In the genomic region with DNA sequence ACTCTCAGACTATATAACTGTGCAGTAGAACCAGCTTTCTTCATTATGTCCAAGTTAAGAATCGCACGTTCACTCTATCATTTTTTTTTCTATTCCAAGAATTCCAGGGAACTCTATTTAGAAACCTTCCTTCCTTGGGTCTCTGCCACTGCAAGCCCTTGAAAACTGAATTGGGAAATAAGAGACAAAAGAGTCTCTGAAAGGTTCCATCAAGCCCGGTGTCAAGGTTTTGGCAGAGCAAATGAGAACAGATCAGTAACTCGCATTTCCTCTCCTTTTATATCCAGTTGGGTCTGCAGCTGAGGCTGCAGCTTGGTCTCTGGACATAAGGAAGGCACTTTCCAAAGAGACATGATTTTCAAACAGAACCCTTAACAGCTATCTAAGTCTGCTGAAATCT, we compare ENCODE assay signal across 18 mouse cellular contexts.
A peak's percentile ranks its signal among the peaks of the same experiment; 100 is the strongest.
DNase-seq lines count a peak whose midpoint lies in the region; ATAC-seq and TF ChIP-seq lines count a peak whose summit lies in the region.
"Had no signal": no experiment of that assay in that cellular context is flagged by ENCODE, and none has a peak within 500 bp of the region (broad histone marks: within the 10 kb centered on the region; RNA-seq: fewer than 3 reads in every experiment).

No protein-coding gene starts in this region.

- no peak overlapping the region for H3K4me3 ChIP-seq in limb, embryonic 12.5 days (replicated peaks)
- H3K4me3 ChIP-seq in limb, embryonic 10.5 days, result no peak overlapping the region
- H3K4me3 ChIP-seq in forebrain, embryonic 14.5 days (ENCODE audit: low read depth, low read length), result no peak overlapping the region
- H3K4me3 ChIP-seq in midbrain, postnatal 0 days (ENCODE audit: low read depth, low read length), result no peak overlapping the region
- H3K4me3 ChIP-seq in intestine, embryonic 16.5 days (ENCODE audit: low read length), result no peak overlapping the region
- H3K4me3 ChIP-seq: embryonic facial prominence, embryonic 15.5 days; liver, embryonic 13.5 days; neural tube, embryonic 12.5 days had no signal

- 88% methylated on average over 4 of the region's 4 CpGs for WGBS in limb, embryonic 12.5 days
- WGBS in limb, embryonic 10.5 days, result 89% methylated on average over 4 of the region's 4 CpGs
- WGBS in forebrain, embryonic 14.5 days, result 12% methylated on average over 4 of the region's 4 CpGs
- WGBS in midbrain, postnatal 0 days, result 52% methylated on average over 4 of the region's 4 CpGs
- WGBS in intestine, embryonic 16.5 days, result 58% methylated on average over 4 of the region's 4 CpGs

- ATAC-seq in limb, embryonic 12.5 days (ENCODE audit: insufficient number of reproducible peaks, insufficient read depth, low FRiP score, low TSS enrichment, low read depth), result no peak
- peak; percentile 4; the same call in 1 of the 2 replicates for ATAC-seq in forebrain, embryonic 14.5 days
- ATAC-seq in midbrain, postnatal 0 days (ENCODE audit: low FRiP score), result no peak
- no peak for ATAC-seq in intestine, embryonic 16.5 days
- ATAC-seq: intestine, postnatal 0 days had no signal

- no peak overlapping the region for H3K9ac ChIP-seq in limb, embryonic 12.5 days (replicated peaks)
- no peak overlapping the region for H3K9ac ChIP-seq in forebrain, embryonic 14.5 days (ENCODE audit: low read length)
- H3K9ac ChIP-seq in midbrain, postnatal 0 days (replicated peaks; ENCODE audit: low read length, poor library complexity, severe bottlenecking), result no peak overlapping the region
- H3K9ac ChIP-seq in intestine, embryonic 16.5 days (ENCODE audit: low read depth, low read length), result no peak overlapping the region
- H3K9ac ChIP-seq: embryonic facial prominence, embryonic 15.5 days; liver, embryonic 13.5 days; neural tube, embryonic 12.5 days had no signal

- no peak for TF ChIP-seq CTCF in midbrain, postnatal 0 days (IDR thresholded peaks at IDR 0.05)

- H3K4me2 ChIP-seq in limb, embryonic 12.5 days, result no peak overlapping the region
- peak overlapping the region; percentile 41 for H3K4me2 ChIP-seq in forebrain, embryonic 14.5 days (ENCODE audit: low read length)
- no peak overlapping the region for H3K4me2 ChIP-seq in midbrain, postnatal 0 days (ENCODE audit: low read depth, low read length, poor library complexity, severe bottlenecking)
- no peak overlapping the region for H3K4me2 ChIP-seq in intestine, embryonic 16.5 days (ENCODE audit: low read depth, low read length)
- H3K4me2 ChIP-seq: embryonic facial prominence, embryonic 15.5 days; liver, embryonic 13.5 days had no signal

- no peaks in the 10 kb centered on the region for H3K9me3 ChIP-seq in limb, embryonic 12.5 days
- no peaks in the 10 kb centered on the region for H3K9me3 ChIP-seq in limb, embryonic 10.5 days (replicated peaks)
- H3K9me3 ChIP-seq in forebrain, embryonic 14.5 days (replicated peaks; ENCODE audit: control insufficient read depth, low read length), result no peaks in the 10 kb centered on the region
- no peaks in the 10 kb centered on the region for H3K9me3 ChIP-seq in midbrain, postnatal 0 days (ENCODE audit: low read length)
- no peaks in the 10 kb centered on the region for H3K9me3 ChIP-seq in intestine, embryonic 16.5 days (ENCODE audit: control insufficient read depth, low read length)
- H3K9me3 ChIP-seq: embryonic facial prominence, embryonic 15.5 days; liver, embryonic 13.5 days; neural tube, embryonic 12.5 days had no signal

- H3K27ac ChIP-seq in limb, embryonic 12.5 days, result 0 out of 2 replicates have a peak overlapping the region, but pooled peaks have one; percentile 78
- no peak overlapping the region; the same call in 1 of the 2 replicates for H3K27ac ChIP-seq in limb, embryonic 10.5 days
- H3K27ac ChIP-seq in forebrain, embryonic 14.5 days (ENCODE audit: low read depth, low read length), result peak overlapping the region; percentile 70
- H3K27ac ChIP-seq in midbrain, postnatal 0 days (ENCODE audit: low read depth, low read length), result peak overlapping the region; percentile 47; the same call in 1 of the 2 replicates
- no peak overlapping the region for H3K27ac ChIP-seq in intestine, embryonic 16.5 days (ENCODE audit: low read length)
- H3K27ac ChIP-seq: embryonic facial prominence, embryonic 15.5 days; liver, embryonic 13.5 days; neural tube, embryonic 12.5 days had no signal

- H3K36me3 ChIP-seq in limb, embryonic 12.5 days, result 0 out of 2 replicates have a peak, but pooled peaks cover 3% of the 10 kb centered on the region
- H3K36me3 ChIP-seq in limb, embryonic 10.5 days, result no peaks in the 10 kb centered on the region
- H3K36me3 ChIP-seq in forebrain, embryonic 14.5 days (ENCODE audit: control insufficient read depth, insufficient read depth, low read length), result no peaks in the 10 kb centered on the region
- no peaks in the 10 kb centered on the region for H3K36me3 ChIP-seq in midbrain, postnatal 0 days (ENCODE audit: insufficient read depth, low read length)
- H3K36me3 ChIP-seq in intestine, embryonic 16.5 days (ENCODE audit: control insufficient read depth, insufficient read depth, low read length), result no peaks in the 10 kb centered on the region
- H3K36me3 ChIP-seq: embryonic facial prominence, embryonic 15.5 days; liver, embryonic 13.5 days; neural tube, embryonic 12.5 days had no signal

- no peaks in the 10 kb centered on the region; the same call in 1 of the 2 replicates for H3K27me3 ChIP-seq in limb, embryonic 12.5 days
- no peaks in the 10 kb centered on the region for H3K27me3 ChIP-seq in limb, embryonic 10.5 days (ENCODE audit: low read depth, poor library complexity, severe bottlenecking)
- H3K27me3 ChIP-seq in forebrain, embryonic 14.5 days (replicated peaks; ENCODE audit: control insufficient read depth, insufficient read depth, low read length), result no peaks in the 10 kb centered on the region
- no peaks in the 10 kb centered on the region for H3K27me3 ChIP-seq in midbrain, postnatal 0 days (ENCODE audit: insufficient read depth, low read length)
- H3K27me3 ChIP-seq in intestine, embryonic 16.5 days (replicated peaks; ENCODE audit: control insufficient read depth, insufficient read depth, low read length), result no peaks in the 10 kb centered on the region
- H3K27me3 ChIP-seq: CH12.LX; embryonic facial prominence, embryonic 15.5 days; liver, embryonic 13.5 days; neural tube, embryonic 12.5 days had no signal

- peak; percentile 39 for DNase-seq in adrenal gland, adult 2 months
- DNase-seq in adrenal gland, postnatal 4 days (ENCODE audit: low spot score in 2 of 2), result no peak
- DNase-seq in limb, embryonic 10.5 days (ENCODE audit: low spot score), result no peak
- peak; percentile 80 for DNase-seq in forebrain, embryonic 14.5 days (ENCODE audit: low spot score)
- peak; percentile 43 for DNase-seq in midbrain, postnatal 0 days (ENCODE audit: low spot score)
- DNase-seq in kidney, adult 11 months, result no peak
- DNase-seq: cerebellum, adult 8-10 months; gastrocnemius, postnatal 25 days; heart, postnatal 14 days; kidney, postnatal 14 days; liver, embryonic 13.5 days; right cerebral cortex, postnatal 4 days had no signal

- peaks cover 22% of the 10 kb centered on the region for H3K4me1 ChIP-seq in limb, embryonic 12.5 days (replicated peaks)
- peaks cover 34% of the 10 kb centered on the region for H3K4me1 ChIP-seq in limb, embryonic 10.5 days
- H3K4me1 ChIP-seq in forebrain, embryonic 14.5 days (ENCODE audit: control insufficient read depth, insufficient read depth, low read length), result peaks cover 22% of the 10 kb centered on the region
- H3K4me1 ChIP-seq in midbrain, postnatal 0 days (ENCODE audit: insufficient read depth, low read length), result peaks cover 10% of the 10 kb centered on the region; the same call in 1 of the 2 replicates
- no peaks in the 10 kb centered on the region for H3K4me1 ChIP-seq in intestine, embryonic 16.5 days (ENCODE audit: control insufficient read depth, insufficient read depth, low read length)

Comparison
In these comparisons a context has a peak if more than half of its experiments do, and no peak if none do; other contexts are left out.
1. DNase-seq: peak in adrenal gland, adult 2 months (single experiment), forebrain, embryonic 14.5 days (single experiment) and midbrain, postnatal 0 days (single experiment); none in adrenal gland, postnatal 4 days (0 of 2), limb, embryonic 10.5 days (single experiment) and kidney, adult 11 months (single experiment).
2. H3K27ac ChIP-seq: peak in limb, embryonic 12.5 days (single experiment), forebrain, embryonic 14.5 days (single experiment) and midbrain, postnatal 0 days (single experiment); none in limb, embryonic 10.5 days (single experiment) and intestine, embryonic 16.5 days (single experiment).